In genomic region chr13:68867940-68868655, GRCm38 (mm10) we compare ENCODE assay signal across 25 mouse cellular contexts.
DNase-seq lines count a peak whose midpoint lies in the region; ATAC-seq and TF ChIP-seq lines count a peak whose summit lies in the region.
"Had no signal": no experiment of that assay in that cellular context is flagged by ENCODE, and none has a peak within 500 bp of the region (broad histone marks: within the 10 kb centered on the region; RNA-seq: fewer than 3 reads in every experiment).

No protein-coding gene starts in this region.

- no peak overlapping the region for H3K9ac ChIP-seq in forebrain, embryonic 16.5 days (replicated peaks; ENCODE audit: low read depth, low read length)
- H3K9ac ChIP-seq: heart, embryonic 15.5 days; hindbrain, embryonic 14.5 days; liver, embryonic 15.5 days; lung, embryonic 15.5 days had no signal

- 0 out of 2 replicates have a peak, but pooled peaks cover 6% of the 10 kb centered on the region for H3K4me1 ChIP-seq in forebrain, embryonic 16.5 days (replicated peaks; ENCODE audit: control insufficient read depth, insufficient read depth, low read length)
- H3K4me1 ChIP-seq: heart, embryonic 15.5 days; limb, embryonic 10.5 days; liver, embryonic 15.5 days; lung, embryonic 15.5 days had no signal

- no peak overlapping the region for H3K4me3 ChIP-seq in left cerebral cortex, adult 2 months
- no peak overlapping the region for H3K4me3 ChIP-seq in forebrain, embryonic 16.5 days (replicated peaks; ENCODE audit: low read length)
- H3K4me3 ChIP-seq: heart, adult 2 months; heart, embryonic 15.5 days; limb, embryonic 10.5 days; liver, embryonic 15.5 days; lung, embryonic 15.5 days had no signal

- no peak overlapping the region for H3K4me2 ChIP-seq in forebrain, embryonic 16.5 days (ENCODE audit: low read length)
- H3K4me2 ChIP-seq: heart, embryonic 15.5 days; hindbrain, embryonic 14.5 days; liver, embryonic 15.5 days; lung, embryonic 15.5 days had no signal

- DNase-seq in frontal cortex, adult 2 months (ENCODE audit: extremely low spot score in 1 of 2, low spot score in 1 of 2) = peak; percentile 42 to 60
- no peak for DNase-seq in frontal cortex, postnatal 10 days (ENCODE audit: low spot score in 2 of 2)
- no peak for DNase-seq in left cerebral cortex, adult 2 months (ENCODE audit: extremely low spot score in 1 of 2, low spot score in 2 of 2)
- no peak for DNase-seq in left cerebral cortex, postnatal 4 days
- no peak for DNase-seq in heart, adult 9 months (ENCODE audit: low spot score in 2 of 2)
- no peak for DNase-seq in lung, postnatal 14 days
- DNase-seq: adrenal gland, adult 2 months; cerebellum, adult 8-10 months; cerebellum, postnatal 36 days; gastrocnemius, postnatal 14 days; heart, adult 2 months; heart, postnatal 4 days; kidney, adult 18-20 months; kidney, postnatal 4 days; liver; lung, postnatal 4 days; midbrain, embryonic 14.5 days; thymus, postnatal 25 days had no signal

- no peaks in the 10 kb centered on the region for H3K27me3 ChIP-seq in forebrain, embryonic 16.5 days (replicated peaks; ENCODE audit: control insufficient read depth, insufficient read depth, low read length)
- H3K27me3 ChIP-seq: heart, embryonic 15.5 days; liver, embryonic 15.5 days; lung, embryonic 15.5 days had no signal

- 36% methylated on average over 1 of the region's 1 CpGs for WGBS in forebrain, embryonic 16.5 days

- no peaks in the 10 kb centered on the region for H3K9me3 ChIP-seq in forebrain, embryonic 16.5 days (ENCODE audit: control insufficient read depth, low read length)
- H3K9me3 ChIP-seq: heart, embryonic 15.5 days; limb, embryonic 10.5 days; liver, embryonic 15.5 days; lung, embryonic 15.5 days had no signal

- no peaks in the 10 kb centered on the region for H3K36me3 ChIP-seq in forebrain, embryonic 16.5 days (ENCODE audit: control insufficient read depth, insufficient read depth)
- H3K36me3 ChIP-seq: heart, embryonic 15.5 days; limb, embryonic 10.5 days; liver, embryonic 15.5 days; lung, embryonic 15.5 days had no signal

- intact Hi-C loops in left cerebral cortex, adult 2 months (cut with DNase I) = loop anchor here (5.0 kb wide), 1 partner anchor 51 kb away; no protein-coding TSS in a partner anchor
- intact Hi-C loops in left cerebral cortex, postnatal 4 days (cut with DNase I) = no loop called here

- H3K27ac ChIP-seq in left cerebral cortex, adult 2 months = peak overlapping the region; percentile 69
- H3K27ac ChIP-seq in forebrain, embryonic 16.5 days (ENCODE audit: low read length) = peak overlapping the region; percentile 46
- H3K27ac ChIP-seq: heart, adult 2 months; heart, embryonic 15.5 days; hindbrain, embryonic 14.5 days; limb, embryonic 10.5 days; liver, embryonic 15.5 days; lung, embryonic 15.5 days had no signal

- TF ChIP-seq CTCF in left cerebral cortex, adult 2 months (IDR thresholded peaks at IDR 0.05) = no peak

- ATAC-seq in forebrain, embryonic 16.5 days = peak; percentile 89
- ATAC-seq: inflammation-experienced regulatory T-cells, adult 6 months had no signal

Comparison
In these comparisons a context has a peak if more than half of its experiments do, and no peak if none do; other contexts are left out.
1. DNase-seq: peak in frontal cortex, adult 2 months (2 of 2); none in frontal cortex, postnatal 10 days (0 of 2), left cerebral cortex, adult 2 months (0 of 2), left cerebral cortex, postnatal 4 days (single experiment), heart, adult 9 months (0 of 2) and lung, postnatal 14 days (single experiment).